Mouse (Mus musculus) liver, embryonic 12.5 days (tissue): ENCODE data around the gene Gm31371. TPM values are rescaled to one million over a fixed set of nuclear protein-coding genes. Genes with fewer than 3 reads are reported as not detected.
"Not testable (repeated sequence)": the region's sequence is repeated elsewhere in the genome, so short reads cannot be mapped to it uniquely, and the experiment has no call there.

Experiments
- ATAC-seq: fragments of 200-750 bp; cut with Nextera tagmentation; 2 replicates; pipeline ENCODE4 v1.8.0; 2017; ENCODE audit warnings: moderate number of reproducible peaks, mild to moderate bottlenecking, moderate library complexity
- H3K27ac ChIP-seq: fragments of 300-500 bp; sonication (generic); 2 replicates; pipeline ENCODE4 v1.5.1; 2016; ENCODE audit warnings: mild to moderate bottlenecking
- H3K27me3 ChIP-seq: fragments of 300-500 bp; sonication (generic); replicated peaks from 2 replicates; pipeline ENCODE4 v1.6.1; 2016; ENCODE audit warnings: mild to moderate bottlenecking, moderate library complexity
- H3K36me3 ChIP-seq: fragments of 300-500 bp; sonication (generic); 2 replicates; pipeline ENCODE4 v1.6.1; 2016; ENCODE audit warnings: mild to moderate bottlenecking, moderate library complexity
- H3K4me1 ChIP-seq: fragments of 300-500 bp; sonication (generic); 2 replicates; pipeline ENCODE4 v1.6.1; 2016
- H3K4me2 ChIP-seq: fragments of 300-500 bp; sonication (generic); 2 replicates; pipeline ENCODE4 v1.6.1; 2016; ENCODE audit warnings: mild to moderate bottlenecking, moderate library complexity
- H3K4me3 ChIP-seq: fragments of 300-500 bp; sonication (generic); 2 replicates; pipeline ENCODE4 v1.5.1; 2016; ENCODE audit warnings: mild to moderate bottlenecking, moderate library complexity
- H3K9ac ChIP-seq: fragments of 300-500 bp; sonication (generic); 2 replicates; pipeline ENCODE4 v1.6.1; 2016; ENCODE audit warnings: mild to moderate bottlenecking, moderate library complexity
- H3K9me3 ChIP-seq: fragments of 300-500 bp; sonication (generic); replicated peaks from 2 replicates; pipeline ENCODE4 v1.6.1; 2016; ENCODE audit warnings: mild to moderate bottlenecking, moderate library complexity
- WGBS: fragments of 180-500 bp; shearing (Covaris S2); methylation state at CpG from one replicate; pipeline ENCODE4 v1.1.7; 2016; ENCODE audit not compliant: insufficient replicate concordance; 5-methylcytosine and 5-hydroxymethylcytosine counted together
- polyA plus RNA-seq: library from polyadenylated mRNA; unstranded; fragments of >200 nt; fragmentation: Nextera tagmentation; extraction: Ambion mirVana; gene quantifications from 2 replicates; pipeline ENCODE4 v1.2.1, GENCODE M21; 2016

Gene Gm31371
- not detected in 2 replicates for polyA plus RNA-seq

DNA sequence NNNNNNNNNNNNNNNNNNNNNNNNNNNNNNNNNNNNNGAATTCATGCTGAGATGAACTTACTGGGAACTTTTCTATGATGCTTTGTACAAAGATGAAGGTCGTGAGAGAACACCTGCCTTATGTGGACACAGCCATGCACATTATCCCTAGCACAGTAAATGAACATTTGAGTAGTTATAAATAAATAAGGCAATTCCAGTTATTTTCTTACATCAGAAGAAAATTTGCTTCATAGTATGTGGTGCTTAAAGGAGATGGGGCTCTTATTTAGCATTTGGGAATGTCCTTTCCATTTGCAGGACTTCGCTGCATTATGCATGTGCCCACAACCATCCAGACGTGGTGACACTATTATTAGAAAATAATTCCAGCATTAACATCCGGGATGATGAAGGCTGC, at the start of gene Gm31371:
TSS of gene Gm31371 (plus strand) at position 301 of the 400 bp plus-strand sequence.
- not testable (repeated sequence) for H3K9me3 ChIP-seq, H3K36me3 ChIP-seq, H3K4me2 ChIP-seq, H3K4me1 ChIP-seq, H3K9ac ChIP-seq, H3K27ac ChIP-seq, H3K4me3 ChIP-seq, ATAC-seq, H3K27me3 ChIP-seq
- 53% methylated on average over 3 of the region's 4 CpGs for WGBS

DNA sequence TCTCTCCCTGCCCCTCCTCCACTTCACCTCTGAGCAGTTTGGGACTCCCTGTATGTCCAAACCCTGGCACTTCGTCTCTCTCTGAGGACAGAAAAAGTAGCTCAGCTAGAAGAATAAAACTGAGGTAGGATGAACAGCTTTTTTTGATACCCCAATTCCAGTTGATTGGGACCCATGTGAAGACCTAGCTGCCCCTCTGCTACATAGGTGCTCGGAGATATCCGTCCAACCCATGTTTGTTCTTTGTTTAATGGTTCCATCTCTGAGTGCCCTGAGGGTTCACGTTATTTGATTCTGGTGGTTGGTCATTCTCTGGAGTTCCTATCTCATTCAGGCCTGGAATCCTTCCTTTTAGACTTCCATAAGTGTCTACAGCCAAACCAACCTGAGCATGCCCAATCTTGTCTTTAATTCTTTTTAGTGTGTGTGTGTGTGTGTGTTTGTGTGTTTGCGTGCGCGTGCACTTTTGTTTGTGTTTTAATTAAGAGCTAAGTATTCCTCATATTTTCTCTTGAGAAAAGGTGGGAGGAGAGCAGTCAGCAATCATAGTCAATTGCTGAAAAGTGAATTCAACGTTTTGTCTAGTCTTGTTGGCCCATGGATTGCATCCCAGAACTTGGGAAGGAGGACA, 3.3 kb downstream of the Gm31371 start:
- H3K27ac ChIP-seq, H3K4me1 ChIP-seq, H3K9me3 ChIP-seq, H3K4me2 ChIP-seq, H3K9ac ChIP-seq, H3K4me3 ChIP-seq, H3K36me3 ChIP-seq, ATAC-seq, H3K27me3 ChIP-seq: not testable (repeated sequence)
- WGBS, result 79% methylated on average over 7 of the region's 8 CpGs

DNA sequence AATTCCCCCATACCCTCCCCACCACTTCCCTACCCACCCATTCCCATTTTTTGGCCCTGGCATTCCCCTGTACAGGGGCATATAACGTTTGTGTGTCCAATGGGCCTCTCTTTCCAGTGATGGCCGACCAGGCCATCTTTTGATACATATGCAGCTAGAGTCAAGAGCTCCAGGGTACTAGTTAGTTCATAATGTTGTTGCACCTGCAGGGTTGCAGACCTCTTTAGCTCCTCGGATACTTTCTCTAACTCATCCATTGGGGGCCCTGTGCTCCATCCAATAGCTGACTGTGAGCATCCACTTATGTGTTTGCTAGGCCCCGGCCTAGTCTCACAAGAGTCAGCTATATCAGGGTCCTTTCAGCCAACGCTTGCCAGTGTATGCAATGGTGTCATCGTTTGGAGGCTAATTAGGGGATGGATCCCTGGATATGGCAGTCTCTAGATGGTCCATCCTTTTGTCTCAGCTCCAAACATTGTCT, 5.7 kb downstream of the Gm31371 start:
- not testable (repeated sequence) for H3K9me3 ChIP-seq, H3K4me2 ChIP-seq, ATAC-seq, H3K27me3 ChIP-seq, H3K9ac ChIP-seq, H3K4me1 ChIP-seq, H3K36me3 ChIP-seq, H3K27ac ChIP-seq, H3K4me3 ChIP-seq
- 56% methylated on average over 5 of the region's 6 CpGs for WGBS

GRCm38 (mm10) chr8:19919086-19919485, 15.9 kb downstream of the Gm31371 start:
- not testable (repeated sequence) for H3K4me3 ChIP-seq, H3K4me1 ChIP-seq, H3K36me3 ChIP-seq, H3K9me3 ChIP-seq, H3K27ac ChIP-seq, ATAC-seq, H3K9ac ChIP-seq, H3K4me2 ChIP-seq, H3K27me3 ChIP-seq
- WGBS, result 67% methylated on average over 2 of the region's 3 CpGs

- H3K9me3 ChIP-seq, H3K9ac ChIP-seq, H3K4me2 ChIP-seq, H3K27ac ChIP-seq, H3K4me1 ChIP-seq, H3K27me3 ChIP-seq, H3K4me3 ChIP-seq, ATAC-seq, H3K36me3 ChIP-seq: not testable (repeated sequence)
- 67% methylated on average over 1 of the region's 6 CpGs for WGBS
Observed at GRCm38 (mm10) chr8:19934274-19934673, 31.1 kb downstream of the Gm31371 start.

DNA sequence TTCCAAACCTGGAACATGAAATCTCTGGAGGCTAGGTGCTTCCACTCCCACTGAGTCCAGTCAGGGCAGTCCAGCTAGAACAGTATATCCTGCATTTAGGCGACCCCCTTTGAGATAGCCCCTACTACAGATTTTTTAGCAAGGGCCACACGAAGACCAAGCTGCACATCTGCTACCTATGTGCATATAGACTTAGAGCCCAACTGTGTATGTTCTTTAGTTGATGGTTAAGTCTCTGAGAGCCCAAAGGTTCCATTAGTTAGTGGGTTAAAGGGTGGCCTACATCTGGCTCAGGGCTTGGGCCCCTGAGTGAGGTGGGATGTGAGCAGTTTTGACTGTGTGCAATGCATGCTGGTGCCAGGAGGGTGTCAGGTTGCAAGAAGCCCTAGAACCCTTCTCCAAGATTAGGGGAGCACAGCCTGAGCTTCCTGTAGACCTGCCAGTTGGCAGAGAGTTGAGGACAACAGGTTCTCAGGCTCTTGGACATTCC, 32.4 kb downstream of the Gm31371 start:
- H3K4me3 ChIP-seq, ATAC-seq, H3K36me3 ChIP-seq, H3K9me3 ChIP-seq, H3K4me2 ChIP-seq, H3K27me3 ChIP-seq, H3K4me1 ChIP-seq, H3K27ac ChIP-seq, H3K9ac ChIP-seq: not testable (repeated sequence)
- 42% methylated on average over 2 of the region's 2 CpGs for WGBS

GRCm38 (mm10) chr8:19960935-19961334, 57.7 kb downstream of the Gm31371 start:
- no peaks in the 10 kb centered on the region for H3K36me3 ChIP-seq
- H3K9me3 ChIP-seq, result no peaks in the 10 kb centered on the region
- no peaks in the 10 kb centered on the region for H3K4me1 ChIP-seq
- H3K27me3 ChIP-seq, result no peaks in the 10 kb centered on the region
- no peak overlapping the region for H3K4me3 ChIP-seq
- 54% methylated on average over 2 of the region's 2 CpGs for WGBS
- H3K27ac ChIP-seq, result no peak overlapping the region
- H3K9ac ChIP-seq, result no peak overlapping the region
- ATAC-seq, result no peak
- no peak overlapping the region for H3K4me2 ChIP-seq

DNA sequence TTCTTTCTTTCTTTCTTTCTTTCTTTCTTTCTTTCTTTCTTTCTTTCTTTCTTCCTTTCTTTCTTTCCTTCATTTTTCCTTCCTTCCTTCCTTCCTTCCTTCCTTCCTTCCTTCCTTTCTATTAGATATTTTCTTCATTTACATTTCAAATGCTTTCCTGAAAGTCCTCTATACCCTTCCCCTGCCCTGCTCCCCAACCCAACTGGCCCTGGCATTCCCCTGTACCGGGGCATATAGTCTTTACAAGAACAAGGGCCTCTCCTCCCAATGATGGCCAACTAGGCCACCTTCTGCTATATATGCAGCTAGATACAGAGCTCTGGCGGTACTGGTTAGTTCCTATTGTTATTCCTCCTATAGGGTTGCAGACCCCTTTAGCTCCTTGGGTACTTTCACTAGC, 60.6 kb downstream of the Gm31371 start:
- 54% methylated on average over 2 of the region's 2 CpGs for WGBS
- H3K27me3 ChIP-seq, ATAC-seq, H3K4me3 ChIP-seq, H3K9me3 ChIP-seq, H3K27ac ChIP-seq, H3K4me2 ChIP-seq, H3K36me3 ChIP-seq, H3K9ac ChIP-seq, H3K4me1 ChIP-seq: not testable (repeated sequence)

GRCm38 (mm10) chr8:19968151-19968550, 65.0 kb downstream of the Gm31371 start:
- not testable (repeated sequence) for H3K9me3 ChIP-seq, H3K4me2 ChIP-seq, H3K27ac ChIP-seq, H3K27me3 ChIP-seq, ATAC-seq, H3K36me3 ChIP-seq, H3K9ac ChIP-seq, H3K4me1 ChIP-seq, H3K4me3 ChIP-seq
- 39% methylated on average over 2 of the region's 2 CpGs for WGBS

DNA sequence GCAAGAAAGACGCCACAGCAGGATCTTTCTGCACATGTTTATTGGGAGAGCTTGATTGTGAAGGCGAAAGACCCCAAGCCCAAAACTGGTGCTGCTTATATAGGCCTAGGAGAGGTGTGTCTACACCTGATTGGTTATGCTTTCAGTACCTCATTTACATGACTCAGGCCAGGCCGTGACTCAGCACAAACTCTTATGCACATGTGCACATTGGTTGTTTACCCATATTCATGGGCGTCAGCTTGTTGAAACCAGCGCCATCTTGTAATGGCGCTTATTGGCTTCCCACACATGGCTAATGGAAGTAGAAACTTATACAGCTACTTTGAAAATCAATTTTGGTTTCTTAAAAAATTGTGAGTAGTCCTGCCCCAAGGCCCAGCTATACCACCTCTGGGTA, 72.0 kb downstream of the Gm31371 start:
- not testable (repeated sequence) for ATAC-seq, H3K27me3 ChIP-seq, H3K4me1 ChIP-seq, H3K9ac ChIP-seq, H3K9me3 ChIP-seq, H3K36me3 ChIP-seq, H3K4me2 ChIP-seq, H3K4me3 ChIP-seq, H3K27ac ChIP-seq
- WGBS, result 75% methylated on average over 6 of the region's 6 CpGs

Other genes starting within 250 kb of the Gm31371 start
- not detected in 2 replicates for gene 4930467E23Rik, start 173.8 kb upstream of the Gm31371 start, polyA plus RNA-seq